Mouse (Mus musculus): Measurements from ENCODE around the gene Ddx25. TPM values are rescaled to one million over a fixed set of nuclear protein-coding genes. Genes with fewer than 3 reads are reported as not detected.

Ddx25 gene
- polyA plus RNA-seq, 1 experiment from 2014 or later, result 2.8 TPM

GRCm38 (mm10) chr9:35491109-35491866 lies 67.0 kb downstream of the Ddx25 start:
- WGBS, result 68% methylated on average over 11 of the region's 11 CpGs
- H3K4me2 ChIP-seq (replicated peaks), result no peak overlapping the region
- H3K9ac ChIP-seq, result no peak overlapping the region
- no peak overlapping the region for H3K4me3 ChIP-seq (replicated peaks)
- peaks cover 5% of the 10 kb centered on the region; the same call in 1 of the 2 replicates for H3K4me1 ChIP-seq
- H3K27me3 ChIP-seq, result no peaks in the 10 kb centered on the region
- peaks cover 49% of the 10 kb centered on the region for H3K36me3 ChIP-seq
- H3K9me3 ChIP-seq (replicated peaks), result no peaks in the 10 kb centered on the region
- H3K27ac ChIP-seq (replicated peaks), result no peak overlapping the region
- no peak for ATAC-seq (ENCODE audit: insufficient number of reproducible peaks, low FRiP score, low TSS enrichment, low read depth)

- Histone ChIP-seq H3K4me1 (no peaks in the 10 kb centered on the region; the same call in 1 of the 2 replicates), H3K9me3 (replicated peaks) (no peaks in the 10 kb centered on the region), H3K9ac (no peak overlapping the region), H3K4me2 (replicated peaks) (no peak overlapping the region), H3K4me3 (replicated peaks) (no peak overlapping the region), H3K36me3 (peaks cover 61% of the 10 kb centered on the region), H3K27me3 (no peaks in the 10 kb centered on the region), H3K27ac (replicated peaks) (peak overlapping the region; percentile 12; the same call in 1 of the 2 replicates)
- WGBS, result 71% methylated on average over 4 of the region's 4 CpGs
- no peak for ATAC-seq (ENCODE audit: insufficient number of reproducible peaks, low FRiP score, low TSS enrichment, low read depth)
These were observed 69.8 kb downstream of the Ddx25 start for GRCm38 (mm10) chr9:35488496-35488895.

Other genes starting within 250 kb of the Ddx25 start
- 15.3 and 16.3 TPM in 2 replicates for gene Cdon, start 137.4 kb downstream of the Ddx25 start, polyA plus RNA-seq (2015; fragmentation: Nextera tagmentation; extraction: Ambion mirVana)
- gene Gm1113, start 40.3 kb downstream of the Ddx25 start, polyA plus RNA-seq (2015; fragmentation: Nextera tagmentation; extraction: Ambion mirVana), result not detected in 2 replicates
- 17.6 and 18.9 TPM in 2 replicates for gene Pus3, start 67 bp upstream of the Ddx25 start, polyA plus RNA-seq (2015; fragmentation: Nextera tagmentation; extraction: Ambion mirVana)
- gene Pate2, start 11.8 kb upstream of the Ddx25 start, polyA plus RNA-seq (2015; fragmentation: Nextera tagmentation; extraction: Ambion mirVana), result 0.53 and 1.1 TPM in 2 replicates
- gene Hyls1, start 11.9 kb upstream of the Ddx25 start, polyA plus RNA-seq (2015; fragmentation: Nextera tagmentation; extraction: Ambion mirVana), result 19.5 and 23.1 TPM in 2 replicates
- 0.27 TPM in 1 of 2 replicates, not detected in the other for gene Pate4, start 53.4 kb upstream of the Ddx25 start, polyA plus RNA-seq (2015; fragmentation: Nextera tagmentation; extraction: Ambion mirVana)
- not detected in 2 replicates for gene Pate3, start 89.7 kb upstream of the Ddx25 start, polyA plus RNA-seq (2015; fragmentation: Nextera tagmentation; extraction: Ambion mirVana)
- gene Pate1, start 128.9 kb upstream of the Ddx25 start, polyA plus RNA-seq (2015; fragmentation: Nextera tagmentation; extraction: Ambion mirVana), result not detected in 2 replicates
- not detected in 2 replicates for gene Gm17677, start 182.5 kb upstream of the Ddx25 start, polyA plus RNA-seq (2015; fragmentation: Nextera tagmentation; extraction: Ambion mirVana)
- not detected in 2 replicates for gene Gm17727, start 219.6 kb upstream of the Ddx25 start, polyA plus RNA-seq (2015; fragmentation: Nextera tagmentation; extraction: Ambion mirVana)
- gene Gm27235, start 231.6 kb upstream of the Ddx25 start, polyA plus RNA-seq (2015; fragmentation: Nextera tagmentation; extraction: Ambion mirVana), result not detected in 2 replicates
- not detected in 2 replicates for gene D730048I06Rik, start 231.6 kb upstream of the Ddx25 start, polyA plus RNA-seq (2015; fragmentation: Nextera tagmentation; extraction: Ambion mirVana)